Mouse (Mus musculus): ENCODE data around the gene Hdac9. TPM values are rescaled to one million over a fixed set of nuclear protein-coding genes. Genes with fewer than 3 reads are reported as not detected.

Hdac9 gene
- total and polyA plus RNA-seq, 2 experiments, result 0.56 to 1.6 TPM

DNA sequence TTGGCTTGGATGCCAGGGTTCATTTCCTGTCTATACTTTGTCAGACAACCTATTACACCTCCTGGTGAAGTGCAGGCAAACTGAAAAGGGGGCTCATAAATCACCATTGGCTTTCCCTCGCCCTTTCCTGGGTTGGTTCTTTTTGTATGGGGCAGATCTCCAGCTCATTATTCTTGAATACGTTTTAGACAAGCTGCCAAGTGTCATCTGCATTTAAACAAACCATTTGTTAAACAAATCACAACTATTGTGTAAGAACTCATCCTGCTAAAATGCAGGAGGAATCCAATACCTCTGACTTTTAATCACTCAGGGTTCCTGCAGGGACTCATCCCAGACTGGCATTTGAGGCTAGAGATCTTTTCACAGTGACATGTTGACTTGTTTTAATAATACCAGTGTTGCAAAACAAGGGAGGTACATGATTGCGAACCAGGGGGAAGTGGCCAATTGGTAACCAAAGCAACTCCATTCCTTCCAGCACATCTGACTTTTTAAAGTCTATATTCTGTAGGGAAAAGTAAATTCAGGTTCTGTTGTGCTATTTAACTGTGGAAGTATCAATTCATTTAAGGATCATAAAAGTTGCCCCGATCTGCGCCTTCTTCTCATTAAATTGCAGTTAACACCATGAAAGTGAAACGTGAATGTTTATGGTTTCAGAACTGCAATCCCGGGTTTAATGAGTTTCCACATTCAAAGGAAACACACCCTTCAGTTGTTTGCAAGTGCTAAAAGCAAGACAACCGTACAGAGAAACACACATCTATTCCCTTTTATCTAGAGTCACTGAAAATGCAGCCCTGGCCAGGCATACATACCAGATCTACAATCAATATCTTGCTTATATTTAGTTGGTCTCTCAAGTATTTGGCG, 696.6 kb downstream of the Hdac9 start:
- DNase-seq (ENCODE audit: extremely low read depth, low read depth, low spot score), result no peak
- no peak for TF ChIP-seq POLR2A (IDR thresholded peaks at IDR 0.05; ENCODE audit: extremely low read depth, insufficient read depth, low read length)
- TF ChIP-seq CTCF (IDR thresholded peaks at IDR 0.05; ENCODE audit: low read depth, low read length), result no peak
- no peaks in the 10 kb centered on the region; the same call in 1 of the 2 replicates for H3K27me3 ChIP-seq (ENCODE audit: control insufficient read depth, insufficient read depth, low read length)
- H3K79me2 ChIP-seq (ENCODE audit: control insufficient read depth, insufficient read depth, low read length), result no peaks in the 10 kb centered on the region
- no peak overlapping the region for H3K9ac ChIP-seq (ENCODE audit: low read depth, low read length)
- 71% methylated on average over 9 of the region's 9 CpGs for WGBS
- H3K36me3 ChIP-seq (ENCODE audit: control insufficient read depth, insufficient read depth, low read length), result no peaks in the 10 kb centered on the region
- H3K4me1 ChIP-seq (ENCODE audit: control insufficient read depth, insufficient read depth, low read length), result no peaks in the 10 kb centered on the region
- H3K4me3 ChIP-seq (ENCODE audit: insufficient read depth, low read depth, low read length), result no peak overlapping the region
- H3K27ac ChIP-seq (replicated peaks; ENCODE audit: insufficient read depth, low read depth, low read length), result no peak overlapping the region

DNA sequence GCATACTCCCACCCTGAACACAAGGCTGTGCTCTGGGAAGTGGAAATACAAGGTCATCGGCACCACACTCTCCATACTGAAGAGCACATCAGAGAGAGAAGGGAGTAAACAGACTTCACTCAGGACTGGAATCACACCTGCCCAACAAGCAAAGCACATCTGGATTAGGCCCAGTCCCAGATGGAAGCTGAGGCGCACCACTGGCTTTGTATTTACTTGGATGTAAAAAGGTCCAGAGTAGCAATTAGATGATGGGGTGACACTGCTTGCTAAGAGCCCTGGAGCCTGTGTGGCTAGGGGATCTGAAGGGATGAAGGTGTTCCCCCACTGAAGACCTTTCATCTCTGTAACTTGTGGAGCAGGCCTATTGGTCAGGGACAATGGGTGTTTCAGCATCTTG, 698.3 kb downstream of the Hdac9 start:
- Histone ChIP-seq H3K27me3 (ENCODE audit: control insufficient read depth, insufficient read depth, low read length) (no peaks in the 10 kb centered on the region; the same call in 1 of the 2 replicates), H3K9ac (ENCODE audit: low read depth, low read length) (no peak overlapping the region), H3K4me3 (ENCODE audit: insufficient read depth, low read depth, low read length) (no peak overlapping the region), H3K4me1 (ENCODE audit: control insufficient read depth, insufficient read depth, low read length) (no peaks in the 10 kb centered on the region), H3K27ac (replicated peaks; ENCODE audit: insufficient read depth, low read depth, low read length) (no peak overlapping the region), H3K36me3 (ENCODE audit: control insufficient read depth, insufficient read depth, low read length) (no peaks in the 10 kb centered on the region), H3K79me2 (ENCODE audit: control insufficient read depth, insufficient read depth, low read length) (no peaks in the 10 kb centered on the region)
- WGBS, result 95% methylated on average over 2 of the region's 2 CpGs
- no peak for DNase-seq (ENCODE audit: extremely low read depth, low read depth, low spot score)
- TF ChIP-seq POLR2A (IDR thresholded peaks at IDR 0.05; ENCODE audit: extremely low read depth, insufficient read depth, low read length), result no peak
- TF ChIP-seq CTCF (IDR thresholded peaks at IDR 0.05; ENCODE audit: low read depth, low read length), result no peak

GRCm38 (mm10) chr12:34215023-34216020, 701.6 kb downstream of the Hdac9 start:
- no peak for TF ChIP-seq CTCF (IDR thresholded peaks at IDR 0.05; ENCODE audit: low read depth, low read length)
- TF ChIP-seq POLR2A (IDR thresholded peaks at IDR 0.05; ENCODE audit: extremely low read depth, insufficient read depth, low read length), result no peak
- WGBS, result 67% methylated on average over 17 of the region's 17 CpGs
- Histone ChIP-seq H3K27me3 (ENCODE audit: control insufficient read depth, insufficient read depth, low read length) (no peaks in the 10 kb centered on the region; the same call in 1 of the 2 replicates), H3K9ac (ENCODE audit: low read depth, low read length) (no peak overlapping the region), H3K79me2 (ENCODE audit: control insufficient read depth, insufficient read depth, low read length) (no peaks in the 10 kb centered on the region), H3K27ac (replicated peaks; ENCODE audit: insufficient read depth, low read depth, low read length) (no peak overlapping the region), H3K4me1 (ENCODE audit: control insufficient read depth, insufficient read depth, low read length) (no peaks in the 10 kb centered on the region), H3K4me3 (ENCODE audit: insufficient read depth, low read depth, low read length) (no peak overlapping the region), H3K36me3 (ENCODE audit: control insufficient read depth, insufficient read depth, low read length) (no peaks in the 10 kb centered on the region)
- DNase-seq (ENCODE audit: extremely low read depth, low read depth, low spot score), result no peak

GRCm38 (mm10) chr12:34212162-34212561, 704.7 kb downstream of the Hdac9 start:
- DNase-seq (ENCODE audit: extremely low read depth, low read depth, low spot score), result no peak
- Histone ChIP-seq H3K27me3 (ENCODE audit: control insufficient read depth, insufficient read depth, low read length) (no peaks in the 10 kb centered on the region; the same call in 1 of the 2 replicates), H3K27ac (replicated peaks; ENCODE audit: insufficient read depth, low read depth, low read length) (no peak overlapping the region), H3K36me3 (ENCODE audit: control insufficient read depth, insufficient read depth, low read length) (no peaks in the 10 kb centered on the region), H3K79me2 (ENCODE audit: control insufficient read depth, insufficient read depth, low read length) (no peaks in the 10 kb centered on the region), H3K4me1 (ENCODE audit: control insufficient read depth, insufficient read depth, low read length) (no peaks in the 10 kb centered on the region), H3K4me3 (ENCODE audit: insufficient read depth, low read depth, low read length) (no peak overlapping the region), H3K9ac (ENCODE audit: low read depth, low read length) (no peak overlapping the region)
- 66% methylated on average over 3 of the region's 3 CpGs for WGBS
- TF ChIP-seq POLR2A (IDR thresholded peaks at IDR 0.05; ENCODE audit: extremely low read depth, insufficient read depth, low read length) (no peak), CTCF (IDR thresholded peaks at IDR 0.05; ENCODE audit: low read depth, low read length) (no peak)

DNA sequence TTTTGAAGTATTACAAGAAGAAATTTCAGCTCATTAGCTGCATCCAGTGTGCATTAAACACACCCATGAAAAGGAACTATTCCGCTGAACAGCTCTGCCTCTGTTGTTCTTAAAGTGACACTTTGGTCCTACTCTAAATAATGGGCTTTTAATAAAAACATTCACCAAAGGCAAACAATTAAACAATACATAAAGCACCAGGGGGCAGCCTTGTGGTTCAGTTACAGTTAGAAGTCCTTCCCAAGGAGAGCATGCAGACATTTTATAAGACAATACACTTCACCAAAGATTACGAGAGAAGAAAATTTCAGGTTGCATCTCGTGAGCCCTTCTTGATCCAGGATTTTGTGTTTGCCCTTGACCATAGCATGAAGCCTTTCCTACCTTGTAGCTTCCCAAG, 715.4 kb downstream of the Hdac9 start:
- H3K9ac ChIP-seq (ENCODE audit: low read depth, low read length), result no peak overlapping the region
- no peak overlapping the region for H3K4me3 ChIP-seq (ENCODE audit: insufficient read depth, low read depth, low read length)
- H3K79me2 ChIP-seq (ENCODE audit: control insufficient read depth, insufficient read depth, low read length), result no peaks in the 10 kb centered on the region
- no peak overlapping the region for H3K27ac ChIP-seq (replicated peaks; ENCODE audit: insufficient read depth, low read depth, low read length)
- no peak for DNase-seq (ENCODE audit: extremely low read depth, low read depth, low spot score)
- H3K4me1 ChIP-seq (ENCODE audit: control insufficient read depth, insufficient read depth, low read length), result no peaks in the 10 kb centered on the region
- H3K36me3 ChIP-seq (ENCODE audit: control insufficient read depth, insufficient read depth, low read length), result no peaks in the 10 kb centered on the region
- TF ChIP-seq CTCF (IDR thresholded peaks at IDR 0.05; ENCODE audit: low read depth, low read length) (no peak), POLR2A (IDR thresholded peaks at IDR 0.05; ENCODE audit: extremely low read depth, insufficient read depth, low read length) (no peak)
- 90% methylated on average over 3 of the region's 3 CpGs for WGBS
- H3K27me3 ChIP-seq (ENCODE audit: control insufficient read depth, insufficient read depth, low read length), result no peaks in the 10 kb centered on the region

Data from liver, adult 2 months (tissue).